Mouse (Mus musculus) C2C12 (cell line): ENCODE results near the gene Rims3.

ENCODE experiments used
- CEBPB ChIP-seq: IDR thresholded peaks from one replicate; pipeline ENCODE4 v1.6.1; 2011; ENCODE audit warnings: low read depth, mild to moderate bottlenecking, control low read depth, moderate library complexity
- CTCF ChIP-seq: IDR thresholded peaks from one replicate; pipeline ENCODE4 v1.5.1; 2011; ENCODE audit not compliant: control insufficient read depth, insufficient read depth, insufficient read length
- MAX ChIP-seq: IDR thresholded peaks from one replicate; pipeline ENCODE4 v1.6.1; 2011; ENCODE audit warnings: mild to moderate bottlenecking, control low read depth
- USF1 ChIP-seq: IDR thresholded peaks from one replicate; pipeline ENCODE4 v1.6.1; 2011; ENCODE audit warnings: low read depth, mild to moderate bottlenecking, control low read depth, moderate library complexity

DNA sequence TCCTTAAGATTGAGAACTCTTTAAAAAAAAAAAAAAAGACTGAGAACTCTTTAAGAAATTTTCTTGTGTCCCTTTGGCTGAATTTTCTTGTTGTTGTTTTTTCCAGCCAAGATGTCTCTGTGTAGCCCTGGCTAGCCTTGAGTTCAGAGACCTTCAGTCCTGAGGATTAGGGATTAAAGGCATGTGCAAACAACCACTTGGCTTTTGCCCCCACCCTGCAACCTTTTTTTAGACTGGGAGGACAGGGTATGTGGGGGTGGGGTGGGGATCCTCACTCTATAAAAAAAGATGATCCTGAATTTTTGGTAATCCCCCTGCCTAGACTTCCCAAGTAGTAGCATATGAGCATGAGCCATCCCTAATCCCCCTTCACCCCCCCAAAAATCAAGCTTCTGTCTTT, 48.8 kb upstream of the Rims3 start:
- no peak for TF ChIP-seq CTCF
- TF ChIP-seq CEBPB = no peak
- TF ChIP-seq MAX = no peak
- TF ChIP-seq USF1 = no peak
